8 mouse cellular contexts compared by ENCODE assay signal in genomic region chr11:22989786-22990185, GRCm38 (mm10). TPM values are rescaled to one million over a fixed set of nuclear protein-coding genes. Genes with fewer than 3 reads are reported as not detected.
DNase-seq lines count a peak whose midpoint lies in the region; ATAC-seq and TF ChIP-seq lines count a peak whose summit lies in the region.

No protein-coding gene starts in this region.

- peak overlapping the region; percentile 95 for H3K4me2 ChIP-seq in embryonic facial prominence, embryonic 14.5 days (ENCODE audit: low read depth, low read length)
- H3K4me2 ChIP-seq in intestine, embryonic 15.5 days (replicated peaks): peak overlapping the region; percentile 65
- peak overlapping the region; percentile 77 for H3K4me2 ChIP-seq in myocyte (ENCODE audit: low read depth)

- no peaks in the 10 kb centered on the region for H3K9me3 ChIP-seq in embryonic facial prominence, embryonic 14.5 days (ENCODE audit: control insufficient read depth, low read length)
- no peaks in the 10 kb centered on the region for H3K9me3 ChIP-seq in intestine, embryonic 15.5 days

- peaks cover 11% of the 10 kb centered on the region for H3K36me3 ChIP-seq in liver, adult 2 months (ENCODE audit: control insufficient read depth, insufficient read depth, low read length)
- peaks cover 16% of the 10 kb centered on the region for H3K36me3 ChIP-seq in embryonic facial prominence, embryonic 14.5 days (ENCODE audit: control insufficient read depth, insufficient read depth, low read length)
- H3K36me3 ChIP-seq in intestine, embryonic 15.5 days: peaks cover 5% of the 10 kb centered on the region
- peaks cover 14% of the 10 kb centered on the region for H3K36me3 ChIP-seq in myocyte (ENCODE audit: control insufficient read depth, insufficient read depth)

- H3ac ChIP-seq in myocyte (ENCODE audit: control insufficient read depth, insufficient read length): no peak overlapping the region

- peaks cover 7% of the 10 kb centered on the region for H3K4me1 ChIP-seq in liver, adult 2 months (ENCODE audit: control insufficient read depth, insufficient read depth, low read length)
- peaks cover 13% of the 10 kb centered on the region for H3K4me1 ChIP-seq in embryonic facial prominence, embryonic 14.5 days (ENCODE audit: control insufficient read depth, insufficient read depth, low read length)
- 0 out of 2 replicates have a peak, but pooled peaks cover 4% of the 10 kb centered on the region for H3K4me1 ChIP-seq in intestine, embryonic 15.5 days (replicated peaks)

- no peak for TF ChIP-seq CTCF in liver, adult 2 months (IDR thresholded peaks at IDR 0.05; ENCODE audit: low read depth, low read length)

- no peak for TF ChIP-seq POLR2A in liver, adult 2 months (IDR thresholded peaks at IDR 0.05; ENCODE audit: extremely low read depth, insufficient read depth, low read length)
- TF ChIP-seq POLR2A in myocyte (IDR thresholded peaks at IDR 0.05; ENCODE audit: insufficient read length, low read depth): no peak

- no peak overlapping the region for H3K9ac ChIP-seq in liver, adult 2 months (ENCODE audit: low read depth, low read length)
- H3K9ac ChIP-seq in embryonic facial prominence, embryonic 14.5 days (ENCODE audit: low read depth, low read length): peak overlapping the region; percentile 94
- peak overlapping the region; percentile 88; the same call in 1 of the 2 replicates for H3K9ac ChIP-seq in intestine, embryonic 15.5 days

- WGBS in liver, adult 2 months: 57% methylated on average over 1 of the region's 1 CpGs
- WGBS in embryonic facial prominence, embryonic 14.5 days: 59% methylated on average over 1 of the region's 1 CpGs
- WGBS in intestine, embryonic 15.5 days: 56% methylated on average over 1 of the region's 1 CpGs

- no peak for DNase-seq in liver, adult 2 months (ENCODE audit: extremely low read depth, low read depth, low spot score)
- DNase-seq in liver: no peak
- no peak for DNase-seq in embryonic facial prominence, embryonic 14.5 days (ENCODE audit: low spot score)
- DNase-seq in c-Kit-positive CD71-positive TER-119-positive erythroid progenitor cells, embryonic 14.5 days (ENCODE audit: low spot score): no peak
- DNase-seq in layer of hippocampus, adult 8-10 months (ENCODE audit: low spot score in 2 of 2): no peak
- DNase-seq in kidney, postnatal 10 days: no peak

- H3K79me2 ChIP-seq in liver, adult 2 months (ENCODE audit: control insufficient read depth, insufficient read depth, low read length): peaks cover 15% of the 10 kb centered on the region
- peaks cover 40% of the 10 kb centered on the region for H3K79me2 ChIP-seq in myocyte (ENCODE audit: control insufficient read depth, insufficient read depth)

- H3K27ac ChIP-seq in liver, adult 2 months (replicated peaks; ENCODE audit: insufficient read depth, low read depth, low read length): no peak overlapping the region
- H3K27ac ChIP-seq in embryonic facial prominence, embryonic 14.5 days (replicated peaks; ENCODE audit: low read depth, low read length): peak overlapping the region; percentile 93
- peak overlapping the region; percentile 92 for H3K27ac ChIP-seq in intestine, embryonic 15.5 days

- no peaks in the 10 kb centered on the region for H3K27me3 ChIP-seq in liver, adult 2 months (ENCODE audit: control insufficient read depth, insufficient read depth, low read length)
- H3K27me3 ChIP-seq in embryonic facial prominence, embryonic 14.5 days (replicated peaks; ENCODE audit: control insufficient read depth, insufficient read depth, low read length): no peaks in the 10 kb centered on the region
- H3K27me3 ChIP-seq in intestine, embryonic 15.5 days (replicated peaks): no peaks in the 10 kb centered on the region
- no peaks in the 10 kb centered on the region for H3K27me3 ChIP-seq in myocyte (ENCODE audit: control insufficient read depth, insufficient read depth, insufficient read length)

- ATAC-seq in embryonic facial prominence, embryonic 14.5 days (ENCODE audit: low read depth): no peak
- peak; percentile 7; the same call in 1 of the 2 replicates for ATAC-seq in intestine, embryonic 15.5 days

- H3K4me3 ChIP-seq in liver, adult 2 months (ENCODE audit: insufficient read depth, low read depth, low read length): peak overlapping the region; percentile 81; the same call in 1 of the 2 replicates
- H3K4me3 ChIP-seq in embryonic facial prominence, embryonic 14.5 days (ENCODE audit: low read depth, low read length): peak overlapping the region; percentile 92
- peak overlapping the region; percentile 85 for H3K4me3 ChIP-seq in intestine, embryonic 15.5 days (replicated peaks)
- peak overlapping the region; percentile 49 for H3K4me3 ChIP-seq in myocyte

TF ChIP-seq in myocyte, 11 proteins besides CTCF, POLR2A, EP300 and RAD21:
- TF ChIP-seq MAX (IDR thresholded peaks at IDR 0.05; ENCODE audit: low read depth): no peak
- no peak for TF ChIP-seq REST (IDR thresholded peaks at IDR 0.05; ENCODE audit: insufficient read depth, insufficient read length)
- no peak for TF ChIP-seq USF1 (IDR thresholded peaks at IDR 0.05; ENCODE audit: low read depth)
- TF ChIP-seq MYOG (IDR thresholded peaks at IDR 0.05; ENCODE audit: control insufficient read depth in 1 of 3, insufficient read depth in 1 of 3, insufficient read length in 2 of 3, low read depth in 2 of 3): no peak
- no peak for TF ChIP-seq TCF3 (IDR thresholded peaks at IDR 0.05; ENCODE audit: insufficient read length, low read depth)
- TF ChIP-seq SRF (IDR thresholded peaks at IDR 0.05; ENCODE audit: control insufficient read depth, insufficient read length, low read depth): no peak
- no peak for TF ChIP-seq E2F4 (IDR thresholded peaks at IDR 0.05; ENCODE audit: insufficient read depth)
- TF ChIP-seq TCF12 (IDR thresholded peaks at IDR 0.05; ENCODE audit: insufficient read depth, poor library complexity, severe bottlenecking): no peak
- TF ChIP-seq CEBPB (IDR thresholded peaks at IDR 0.05; ENCODE audit: insufficient read depth, poor library complexity, severe bottlenecking): no peak
- TF ChIP-seq POLR2AphosphoS2 (IDR thresholded peaks at IDR 0.05; ENCODE audit: insufficient read length, low read depth): no peak
TF ChIP-seq in myocyte: peak in this region for 0.

RNA-seq across cellular contexts. Expression of gene Cct4, which starts 0.5 kb away (rescaled TPM):
- 86.8 and 92.2 TPM in 2 replicates for total RNA-seq in liver, adult 2 months (2014; rRNA removed)
- polyA plus RNA-seq in liver, adult 2 months (2012; rRNA removed): 89.2 and 136 TPM in 2 replicates
- 267 and 291 TPM in 2 replicates for polyA plus RNA-seq in embryonic facial prominence, embryonic 14.5 days (2014; fragmentation: Nextera tagmentation; extraction: Ambion mirVana)
- 256 and 268 TPM in 2 replicates for polyA plus RNA-seq in intestine, embryonic 15.5 days (2015; fragmentation: Nextera tagmentation; extraction: Ambion mirVana)
- polyA plus RNA-seq in myocyte (2012; fragmentation: generic; extraction: Trizol): 187 TPM
- 100 to 1,000 TPM in 2 of 4 experiments, 10 to 100 TPM in 2; 93.7 to 125 (median 110) TPM for total RNA-seq in layer of hippocampus, adult 8-10 months (2022)

RNA-seq across cellular contexts. Expression of gene Commd1, which starts 7.6 kb away (rescaled TPM):
- total RNA-seq in liver, adult 2 months (2014; rRNA removed): 42.4 and 53.5 TPM in 2 replicates
- polyA plus RNA-seq in liver, adult 2 months (2012; rRNA removed): 15.9 and 18.5 TPM in 2 replicates
- polyA plus RNA-seq in embryonic facial prominence, embryonic 14.5 days (2014; fragmentation: Nextera tagmentation; extraction: Ambion mirVana): 374 and 376 TPM in 2 replicates
- 375 and 384 TPM in 2 replicates for polyA plus RNA-seq in intestine, embryonic 15.5 days (2015; fragmentation: Nextera tagmentation; extraction: Ambion mirVana)
- polyA plus RNA-seq in myocyte (2012; fragmentation: generic; extraction: Trizol): 174 TPM
- 10 to 100 TPM; 39.0 to 59.9 (median 56.6) TPM for total RNA-seq in layer of hippocampus, adult 8-10 months (2022)

RNA-seq across cellular contexts. Expression of gene Gm28048, which starts 7.9 kb away (rescaled TPM):
- total RNA-seq in liver, adult 2 months (2014; rRNA removed): 12.4 and 13.0 TPM in 2 replicates
- polyA plus RNA-seq in liver, adult 2 months (2012; rRNA removed): not detected in 2 replicates
- 13.6 and 15.0 TPM in 2 replicates for polyA plus RNA-seq in embryonic facial prominence, embryonic 14.5 days (2014; fragmentation: Nextera tagmentation; extraction: Ambion mirVana)
- polyA plus RNA-seq in intestine, embryonic 15.5 days (2015; fragmentation: Nextera tagmentation; extraction: Ambion mirVana): 13.1 and 16.2 TPM in 2 replicates
- 1.9 TPM for polyA plus RNA-seq in myocyte (2012; fragmentation: generic; extraction: Trizol)
- total RNA-seq in layer of hippocampus, adult 8-10 months (2022): 10 to 100 TPM in 2 of 4 experiments, 1 to 10 TPM in 2; 8.8 to 14.8 (median 10.3) TPM

RNA-seq across cellular contexts. Expression of gene Fam161a, which starts 17.5 kb away (rescaled TPM):
- 1.9 and 3.8 TPM in 2 replicates for total RNA-seq in liver, adult 2 months (2014; rRNA removed)
- polyA plus RNA-seq in liver, adult 2 months (2012; rRNA removed): 0.95 and 1.0 TPM in 2 replicates
- polyA plus RNA-seq in embryonic facial prominence, embryonic 14.5 days (2014; fragmentation: Nextera tagmentation; extraction: Ambion mirVana): 6.7 and 11.8 TPM in 2 replicates
- polyA plus RNA-seq in intestine, embryonic 15.5 days (2015; fragmentation: Nextera tagmentation; extraction: Ambion mirVana): 1.5 and 1.8 TPM in 2 replicates
- polyA plus RNA-seq in myocyte (2012; fragmentation: generic; extraction: Trizol): 0.77 TPM
- total RNA-seq in layer of hippocampus, adult 8-10 months (2022): 1 to 10 TPM; 4.1 to 5.6 (median 4.8) TPM

RNA-seq across cellular contexts. Expression of gene Zrsr1, which starts 18.0 kb away (rescaled TPM):
- total RNA-seq in liver, adult 2 months (2014; rRNA removed): 5.6 and 6.8 TPM in 2 replicates
- 3.8 and 4.9 TPM in 2 replicates for polyA plus RNA-seq in liver, adult 2 months (2012; rRNA removed)
- polyA plus RNA-seq in embryonic facial prominence, embryonic 14.5 days (2014; fragmentation: Nextera tagmentation; extraction: Ambion mirVana): 3.5 and 3.8 TPM in 2 replicates
- 2.4 and 2.9 TPM in 2 replicates for polyA plus RNA-seq in intestine, embryonic 15.5 days (2015; fragmentation: Nextera tagmentation; extraction: Ambion mirVana)
- 5.6 TPM for polyA plus RNA-seq in myocyte (2012; fragmentation: generic; extraction: Trizol)
- 10 to 100 TPM; 57.8 to 76.0 (median 69.8) TPM for total RNA-seq in layer of hippocampus, adult 8-10 months (2022)
